Mouse (Mus musculus): ENCODE measurements at regions not wholly inside any gene's neighbourhood (a gene's known extent, or its start where the extent isn't known, plus 50 kb on each side); places are given as distances from the start of the nearest gene placed in this dataset.

GRCm38 (mm10) chr5:119143411-119143810 is 527.1 kb upstream of the Tbx3 start:
- no peak for DNase-seq (ENCODE audit: low spot score in 2 of 2)

GRCm38 (mm10) chr5:119149389-119150185 is 520.9 kb upstream of the Tbx3 start:
- DNase-seq (ENCODE audit: low spot score in 2 of 2), result no peak

GRCm38 (mm10) chr5:119153086-119153485 is 517.4 kb upstream of the Tbx3 start:
- DNase-seq (ENCODE audit: low spot score in 2 of 2), result no peak

- no peak for DNase-seq (ENCODE audit: low spot score in 2 of 2)
Observed at GRCm38 (mm10) chr5:119156638-119157037, 513.8 kb upstream of the Tbx3 start.

GRCm38 (mm10) chr5:119158171-119158570 is 512.3 kb upstream of the Tbx3 start:
- DNase-seq (ENCODE audit: low spot score in 2 of 2), result no peak

- no peak for DNase-seq (ENCODE audit: low spot score in 2 of 2)
Observed at GRCm38 (mm10) chr5:119162132-119162675, 508.3 kb upstream of the Tbx3 start.

- peak; percentile 77 to 83 for DNase-seq (ENCODE audit: low spot score in 2 of 2)
Observed at GRCm38 (mm10) chr5:119167718-119168117, 502.8 kb upstream of the Tbx3 start.

- DNase-seq (ENCODE audit: low spot score in 2 of 2), result no peak
Observed at GRCm38 (mm10) chr5:119169274-119169673, 501.2 kb upstream of the Tbx3 start.

GRCm38 (mm10) chr5:119171626-119172025 is 498.8 kb upstream of the Tbx3 start:
- DNase-seq (ENCODE audit: low spot score in 2 of 2), result peak in 1 of 2 experiments; percentile 7

- no peak for DNase-seq (ENCODE audit: low spot score in 2 of 2)
Observed at GRCm38 (mm10) chr5:119178805-119179204, 491.7 kb upstream of the Tbx3 start.

GRCm38 (mm10) chr5:119183545-119184047 is 486.9 kb upstream of the Tbx3 start:
- no peak for DNase-seq (ENCODE audit: low spot score in 2 of 2)

- no peak for DNase-seq (ENCODE audit: low spot score in 2 of 2)
Observed at GRCm38 (mm10) chr5:119186611-119187010, 483.9 kb upstream of the Tbx3 start.

- DNase-seq (ENCODE audit: low spot score in 2 of 2), result no peak
Observed at GRCm38 (mm10) chr5:119188476-119188875, 482.0 kb upstream of the Tbx3 start.

GRCm38 (mm10) chr5:119193699-119194681 is 476.5 kb upstream of the Tbx3 start:
- DNase-seq (ENCODE audit: low spot score in 2 of 2), result peak; percentile 55 to 75

GRCm38 (mm10) chr5:119199906-119200305 is 470.6 kb upstream of the Tbx3 start:
- no peak for DNase-seq (ENCODE audit: low spot score in 2 of 2)

- DNase-seq (ENCODE audit: low spot score in 2 of 2), result no peak
Observed at GRCm38 (mm10) chr5:119201251-119201650, 469.2 kb upstream of the Tbx3 start.

- DNase-seq (ENCODE audit: low spot score in 2 of 2), result no peak
Observed at GRCm38 (mm10) chr5:119204736-119205135, 465.7 kb upstream of the Tbx3 start.

GRCm38 (mm10) chr5:119208077-119208476 is 462.4 kb upstream of the Tbx3 start:
- peak; percentile 19 to 30 for DNase-seq (ENCODE audit: low spot score in 2 of 2)

GRCm38 (mm10) chr5:119213196-119213595 is 457.3 kb upstream of the Tbx3 start:
- DNase-seq (ENCODE audit: low spot score in 2 of 2), result no peak

GRCm38 (mm10) chr5:119213692-119214357 is 456.6 kb upstream of the Tbx3 start:
- DNase-seq (ENCODE audit: low spot score in 2 of 2), result no peak

GRCm38 (mm10) chr5:119214937-119215336 is 455.5 kb upstream of the Tbx3 start:
- no peak for DNase-seq (ENCODE audit: low spot score in 2 of 2)
